Mouse (Mus musculus): ENCODE measurements around the gene Gm49776. TPM values are rescaled to one million over a fixed set of nuclear protein-coding genes. Genes with fewer than 3 reads are reported as not detected.
"Not testable (repeated sequence)": the region's sequence is repeated elsewhere in the genome, so short reads cannot be mapped to it uniquely, and the experiment has no call there.

The Gm49776 gene
- total and polyA plus RNA-seq, 3 experiments, result not detected

DNA sequence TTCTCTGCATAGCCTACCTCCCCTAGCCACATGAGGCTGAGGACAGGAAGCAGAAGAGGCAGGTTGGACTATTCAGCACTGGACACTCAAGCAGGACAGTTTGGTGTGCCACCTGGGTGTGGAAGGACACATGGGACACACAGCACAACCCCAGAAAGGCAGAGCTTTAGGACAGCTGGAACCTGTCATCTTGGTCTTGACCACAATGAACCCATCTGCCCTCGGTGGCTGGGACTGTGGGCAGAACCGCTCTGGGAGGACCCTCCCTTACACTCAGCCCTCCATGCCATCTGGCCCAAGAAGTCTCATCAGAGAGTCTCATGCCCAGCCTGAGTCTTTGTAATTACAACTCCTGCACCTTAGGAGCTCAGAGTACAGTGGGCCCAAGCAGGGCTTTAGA is 58.1 kb downstream of the Gm49776 start:
- Histone ChIP-seq H3K9me3 (replicated peaks) (no peaks in the 10 kb centered on the region), H3K4me3 (ENCODE audit: low read depth, low read length) (no peak overlapping the region), H3K4me1 (ENCODE audit: insufficient read depth, low read depth, low read length) (no peaks in the 10 kb centered on the region), H3K36me3 (replicated peaks) (no peaks in the 10 kb centered on the region), H3K27me3 (ENCODE audit: insufficient read depth, low read length) (peaks cover 44% of the 10 kb centered on the region)
- ATAC-seq (ENCODE audit: extremely low read depth, insufficient number of reproducible peaks, low FRiP score, poor library complexity, severe bottlenecking) (no peak), DNase-seq (ENCODE audit: low spot score) (no peak)
- TF ChIP-seq GATA2 (IDR thresholded peaks at IDR 0.05; ENCODE audit: borderline replicate concordance, low read depth, low read length) (no peak), CTCF (IDR thresholded peaks at IDR 0.05; ENCODE audit: low read depth, low read length) (no peak), TAL1 (conservative IDR thresholded peaks at IDR 0.05; ENCODE audit: low read depth, low read length) (no peak), GATA1 (IDR thresholded peaks at IDR 0.05; ENCODE audit: borderline replicate concordance, low read length) (no peak), POLR2AphosphoS5 (IDR thresholded peaks at IDR 0.05; ENCODE audit: insufficient replicate concordance, low read depth, low read length) (no peak)

DNA sequence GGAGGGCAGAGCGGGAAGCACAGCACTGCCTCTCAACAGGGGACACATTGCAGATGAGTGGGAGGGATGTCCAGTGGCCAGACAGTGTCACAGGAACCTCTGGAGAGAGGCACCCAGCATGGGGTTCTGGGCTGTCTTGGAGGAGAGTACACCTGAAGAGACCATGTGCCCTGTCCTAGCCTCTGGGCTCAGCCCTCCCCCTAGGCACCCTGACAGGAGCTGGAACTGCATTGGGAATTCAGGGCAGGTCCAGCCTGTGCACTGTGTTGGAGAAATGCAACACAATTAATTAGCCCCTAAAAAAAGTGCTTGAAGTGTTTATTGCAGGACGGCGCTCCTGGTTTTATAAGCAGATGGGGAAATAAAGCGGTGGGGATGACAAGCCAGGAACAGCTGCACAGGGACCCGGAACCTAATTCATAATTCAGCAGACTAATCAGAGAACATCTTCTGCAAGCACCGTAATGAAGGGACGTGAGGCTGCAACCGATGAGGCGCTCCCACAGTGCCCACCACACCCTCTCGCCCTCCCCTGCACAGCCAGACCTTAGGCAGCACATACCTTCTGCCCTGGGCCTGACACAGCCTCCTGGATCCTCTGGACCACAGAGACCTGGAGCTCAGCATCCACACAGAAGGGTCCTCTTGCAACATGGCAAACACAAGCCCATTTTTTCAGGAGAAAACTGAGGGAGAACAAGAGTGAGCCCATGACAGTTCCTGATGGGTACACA is 59.6 kb downstream of the Gm49776 start:
- ATAC-seq (ENCODE audit: extremely low read depth, insufficient number of reproducible peaks, low FRiP score, poor library complexity, severe bottlenecking) (no peak), DNase-seq (ENCODE audit: low spot score) (no peak)
- Histone ChIP-seq H3K36me3 (replicated peaks) (no peaks in the 10 kb centered on the region), H3K27me3 (ENCODE audit: insufficient read depth, low read length) (peaks cover 55% of the 10 kb centered on the region), H3K9me3 (replicated peaks) (no peaks in the 10 kb centered on the region), H3K4me3 (ENCODE audit: low read depth, low read length) (no peak overlapping the region), H3K4me1 (ENCODE audit: insufficient read depth, low read depth, low read length) (no peaks in the 10 kb centered on the region)
- no peak for TF ChIP-seq GATA2 (IDR thresholded peaks at IDR 0.05; ENCODE audit: borderline replicate concordance, low read depth, low read length)
- TF ChIP-seq CTCF (IDR thresholded peaks at IDR 0.05; ENCODE audit: low read depth, low read length), result no peak
- TF ChIP-seq GATA1 (IDR thresholded peaks at IDR 0.05; ENCODE audit: borderline replicate concordance, low read length), result no peak
- TF ChIP-seq TAL1 (conservative IDR thresholded peaks at IDR 0.05; ENCODE audit: low read depth, low read length), result no peak
- no peak for TF ChIP-seq POLR2AphosphoS5 (IDR thresholded peaks at IDR 0.05; ENCODE audit: insufficient replicate concordance, low read depth, low read length)

DNA sequence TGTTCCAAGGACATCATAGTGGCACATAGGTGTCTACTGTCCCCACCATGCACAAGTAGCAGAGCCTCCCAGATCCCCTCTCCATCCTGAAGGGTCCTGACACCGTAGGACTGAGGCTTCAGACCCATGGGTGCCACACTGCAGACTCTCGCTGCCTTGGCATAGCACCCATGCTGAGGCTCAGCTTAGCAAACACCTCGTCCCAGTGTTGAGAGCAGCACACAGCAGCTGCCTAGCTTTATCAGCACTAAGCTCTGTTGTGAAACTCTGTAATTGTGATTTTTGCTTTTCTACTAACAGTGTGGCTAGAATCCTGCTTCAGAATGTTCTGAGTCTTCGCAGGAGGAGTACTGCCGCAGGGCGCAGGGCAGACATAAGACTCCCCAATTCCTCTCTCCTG is 60.2 kb downstream of the Gm49776 start:
- TF ChIP-seq GATA2 (IDR thresholded peaks at IDR 0.05; ENCODE audit: borderline replicate concordance, low read depth, low read length) (no peak), GATA1 (IDR thresholded peaks at IDR 0.05; ENCODE audit: borderline replicate concordance, low read length) (no peak), POLR2AphosphoS5 (IDR thresholded peaks at IDR 0.05; ENCODE audit: insufficient replicate concordance, low read depth, low read length) (no peak), CTCF (IDR thresholded peaks at IDR 0.05; ENCODE audit: low read depth, low read length) (no peak), TAL1 (conservative IDR thresholded peaks at IDR 0.05; ENCODE audit: low read depth, low read length) (no peak)
- H3K9me3 ChIP-seq (replicated peaks), result no peaks in the 10 kb centered on the region
- peaks cover 56% of the 10 kb centered on the region for H3K27me3 ChIP-seq (ENCODE audit: insufficient read depth, low read length)
- ATAC-seq (ENCODE audit: extremely low read depth, insufficient number of reproducible peaks, low FRiP score, poor library complexity, severe bottlenecking), result no peak
- no peak for DNase-seq (ENCODE audit: low spot score)
- no peaks in the 10 kb centered on the region for H3K4me1 ChIP-seq (ENCODE audit: insufficient read depth, low read depth, low read length)
- H3K36me3 ChIP-seq (replicated peaks), result no peaks in the 10 kb centered on the region
- H3K4me3 ChIP-seq (ENCODE audit: low read depth, low read length), result no peak overlapping the region

DNA sequence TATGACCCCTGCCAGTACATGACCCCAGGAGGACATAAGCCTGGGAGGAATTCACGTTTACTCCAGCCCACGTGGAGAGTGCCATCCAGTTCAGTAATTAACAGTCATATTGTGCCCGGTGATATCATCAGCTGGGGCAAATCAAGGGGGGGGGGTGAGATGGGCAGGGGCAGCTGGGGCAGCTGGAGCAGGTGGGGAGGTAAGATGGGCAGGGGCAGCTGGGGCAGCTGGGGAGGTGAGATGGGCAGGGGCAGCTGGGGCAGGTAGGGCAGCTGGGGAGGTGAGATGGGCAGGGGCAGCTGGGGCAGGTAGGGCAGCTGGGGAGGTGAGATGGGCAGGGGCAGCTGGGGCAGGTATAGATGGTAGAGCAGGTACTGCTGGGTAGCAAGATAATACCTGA is 62.6 kb downstream of the Gm49776 start:
- not testable (repeated sequence) for ATAC-seq (ENCODE audit: extremely low read depth, insufficient number of reproducible peaks, low FRiP score, poor library complexity, severe bottlenecking); H3K4me3 ChIP-seq (ENCODE audit: low read depth, low read length); H3K9me3 ChIP-seq (replicated peaks); H3K36me3 ChIP-seq (replicated peaks); H3K4me1 ChIP-seq (ENCODE audit: insufficient read depth, low read depth, low read length); DNase-seq (ENCODE audit: low spot score)
- H3K27me3 ChIP-seq (ENCODE audit: insufficient read depth, low read length), result peaks cover 56% of the 10 kb centered on the region

Other genes starting within 250 kb of the Gm49776 start
- 18.4 and 22.4 TPM in 2 replicates for gene Dgcr6, start 205.5 kb downstream of the Gm49776 start, total RNA-seq (2014; fragmentation: Nextera tagmentation)
- gene Dgcr6, start 205.5 kb downstream of the Gm49776 start, total RNA-seq (2017), result 14.1 and 19.6 TPM in 2 replicates
- 20.4 and 23.8 TPM in 2 replicates for gene Dgcr6, start 205.5 kb downstream of the Gm49776 start, polyA plus RNA-seq (2012)
- gene Prodh, start 168.1 kb downstream of the Gm49776 start, total RNA-seq (2014; fragmentation: Nextera tagmentation), result 2.0 and 8.1 TPM in 2 replicates
- gene Prodh, start 168.1 kb downstream of the Gm49776 start, total RNA-seq (2017), result 12.5 and 14.5 TPM in 2 replicates
- gene Prodh, start 168.1 kb downstream of the Gm49776 start, polyA plus RNA-seq (2012), result 14.9 and 17.1 TPM in 2 replicates
- not detected in 2 replicates for gene Rtn4r, start 130.7 kb downstream of the Gm49776 start, total RNA-seq (2014; fragmentation: Nextera tagmentation)
- gene Rtn4r, start 130.7 kb downstream of the Gm49776 start, total RNA-seq (2017), result 0.11 and 0.23 TPM in 2 replicates
- not detected in 2 replicates for gene Rtn4r, start 130.7 kb downstream of the Gm49776 start, polyA plus RNA-seq (2012)
- not detected in 2 replicates for gene Ccdc188, start 40.4 kb downstream of the Gm49776 start, total RNA-seq (2014; fragmentation: Nextera tagmentation)
- gene Ccdc188, start 40.4 kb downstream of the Gm49776 start, total RNA-seq (2017), result not detected in 2 replicates
- not detected in 2 replicates for gene Ccdc188, start 40.4 kb downstream of the Gm49776 start, polyA plus RNA-seq (2012)
- gene Zdhhc8, start 23.2 kb downstream of the Gm49776 start, total RNA-seq (2014; fragmentation: Nextera tagmentation), result 0.45 and 1.5 TPM in 2 replicates
- gene Zdhhc8, start 23.2 kb downstream of the Gm49776 start, total RNA-seq (2017), result 0.46 and 0.71 TPM in 2 replicates
- gene Zdhhc8, start 23.2 kb downstream of the Gm49776 start, polyA plus RNA-seq (2012), result 4.7 and 5.7 TPM in 2 replicates
- 72.5 and 76.6 TPM in 2 replicates for gene Trmt2a, start 9.6 kb downstream of the Gm49776 start, total RNA-seq (2014; fragmentation: Nextera tagmentation)
- 107 and 122 TPM in 2 replicates for gene Trmt2a, start 9.6 kb downstream of the Gm49776 start, total RNA-seq (2017)
- 86.8 and 91.4 TPM in 2 replicates for gene Trmt2a, start 9.6 kb downstream of the Gm49776 start, polyA plus RNA-seq (2012)
- 543 and 645 TPM in 2 replicates for gene Ranbp1, start 9.6 kb downstream of the Gm49776 start, total RNA-seq (2014; fragmentation: Nextera tagmentation)
- gene Ranbp1, start 9.6 kb downstream of the Gm49776 start, total RNA-seq (2017), result 405 and 431 TPM in 2 replicates
- gene Ranbp1, start 9.6 kb downstream of the Gm49776 start, polyA plus RNA-seq (2012), result 1,262 and 1,589 TPM in 2 replicates
- 52.8 and 52.9 TPM in 2 replicates for gene Dgcr8, start 30.9 kb upstream of the Gm49776 start, total RNA-seq (2014; fragmentation: Nextera tagmentation)
- gene Dgcr8, start 30.9 kb upstream of the Gm49776 start, total RNA-seq (2017), result 45.9 and 52.7 TPM in 2 replicates
- gene Dgcr8, start 30.9 kb upstream of the Gm49776 start, polyA plus RNA-seq (2012), result 5.9 and 9.8 TPM in 2 replicates
- 87.0 and 88.7 TPM in 2 replicates for gene Tango2, start 89.8 kb upstream of the Gm49776 start, total RNA-seq (2014; fragmentation: Nextera tagmentation)
- 40.7 and 47.9 TPM in 2 replicates for gene Tango2, start 89.8 kb upstream of the Gm49776 start, total RNA-seq (2017)
- 37.3 and 42.8 TPM in 2 replicates for gene Tango2, start 89.8 kb upstream of the Gm49776 start, polyA plus RNA-seq (2012)
- gene Arvcf, start 89.9 kb upstream of the Gm49776 start, total RNA-seq (2014; fragmentation: Nextera tagmentation), result 53.7 and 64.0 TPM in 2 replicates
- gene Arvcf, start 89.9 kb upstream of the Gm49776 start, total RNA-seq (2017), result 188 and 239 TPM in 2 replicates
- gene Arvcf, start 89.9 kb upstream of the Gm49776 start, polyA plus RNA-seq (2012), result 137 and 154 TPM in 2 replicates
- gene Txnrd2, start 168.1 kb upstream of the Gm49776 start, total RNA-seq (2014; fragmentation: Nextera tagmentation), result 25.3 and 50.3 TPM in 2 replicates
- 12.8 and 18.3 TPM in 2 replicates for gene Txnrd2, start 168.1 kb upstream of the Gm49776 start, total RNA-seq (2017)
- 16.4 and 18.5 TPM in 2 replicates for gene Txnrd2, start 168.1 kb upstream of the Gm49776 start, polyA plus RNA-seq (2012)
- gene Comt, start 168.5 kb upstream of the Gm49776 start, total RNA-seq (2014; fragmentation: Nextera tagmentation), result 51.1 and 59.0 TPM in 2 replicates
- 36.7 and 53.7 TPM in 2 replicates for gene Comt, start 168.5 kb upstream of the Gm49776 start, total RNA-seq (2017)
- 25.2 and 47.5 TPM in 2 replicates for gene Comt, start 168.5 kb upstream of the Gm49776 start, polyA plus RNA-seq (2012)
- 4.0 and 7.9 TPM in 2 replicates for gene Gnb1l, start 240.4 kb upstream of the Gm49776 start, total RNA-seq (2014; fragmentation: Nextera tagmentation)
- gene Gnb1l, start 240.4 kb upstream of the Gm49776 start, total RNA-seq (2017), result 5.3 and 6.1 TPM in 2 replicates
- 8.0 and 10.6 TPM in 2 replicates for gene Gnb1l, start 240.4 kb upstream of the Gm49776 start, polyA plus RNA-seq (2012)
- gene Rtl10, start 240.6 kb upstream of the Gm49776 start, total RNA-seq (2014; fragmentation: Nextera tagmentation), result 9.3 and 9.9 TPM in 2 replicates
- gene Rtl10, start 240.6 kb upstream of the Gm49776 start, total RNA-seq (2017), result 3.5 and 4.2 TPM in 2 replicates
- 7.1 and 8.3 TPM in 2 replicates for gene Rtl10, start 240.6 kb upstream of the Gm49776 start, polyA plus RNA-seq (2012)

All from G1E (cell line).